Mouse (Mus musculus): ENCODE measurements around the gene Sgsh.

- no peak for TF ChIP-seq POLR2A (IDR thresholded peaks at IDR 0.05; ENCODE audit: borderline replicate concordance, low read depth, low read length)
- no peak for TF ChIP-seq CTCF (IDR thresholded peaks at IDR 0.05; ENCODE audit: low read depth, low read length)
Observed at GRCm38 (mm10) chr11:119377326-119377725, 22.0 kb upstream of the Sgsh start.

Measured in bone marrow macrophage, adult 2 months (primary cell).